Mouse (Mus musculus): ENCODE measurements around the gene Mib2.

DNA sequence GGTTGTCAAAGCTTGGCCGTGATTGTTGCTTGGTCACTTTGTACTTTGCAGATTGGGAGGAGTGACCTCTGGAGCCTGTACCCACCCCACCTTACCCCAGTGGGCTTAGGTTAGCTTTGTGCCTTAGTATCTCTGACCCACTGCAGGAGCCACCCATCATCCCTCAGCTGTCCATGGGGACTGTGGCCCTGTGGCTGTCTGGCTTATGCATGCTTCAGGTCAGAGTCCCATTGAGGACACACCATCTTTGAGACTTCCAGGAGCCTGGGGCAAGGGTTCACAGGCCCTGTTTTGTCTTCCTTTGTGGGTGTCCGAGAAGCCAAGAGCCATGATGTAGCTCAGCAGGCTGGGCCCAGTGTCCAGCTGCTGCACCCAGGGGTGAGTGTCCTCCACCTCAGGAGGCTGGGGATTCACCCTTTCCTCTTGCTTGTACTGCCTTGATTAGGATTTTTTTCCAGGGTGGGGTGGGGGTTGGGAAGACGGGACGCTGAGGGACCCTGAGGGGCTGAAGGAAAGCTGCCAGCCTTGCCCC lies 26.6 kb upstream of the Mib2 start:
- TF ChIP-seq EP300 (IDR thresholded peaks at IDR 0.05; ENCODE audit: low read length), result no peak
- TF ChIP-seq CTCF (conservative IDR thresholded peaks at IDR 0.05 in 1 of 2, IDR thresholded peaks at IDR 0.05 in 1 of 2; ENCODE audit: low read depth in 2 of 2, low read length in 2 of 2), result no peak
- no peak for TF ChIP-seq NELFE (IDR thresholded peaks at IDR 0.05; ENCODE audit: low read depth, low read length)
- TF ChIP-seq MAX (IDR thresholded peaks at IDR 0.05; ENCODE audit: low read length), result no peak
- no peak for TF ChIP-seq MXI1 (IDR thresholded peaks at IDR 0.05; ENCODE audit: low read depth, low read length)
- TF ChIP-seq POLR2AphosphoS2 (IDR thresholded peaks at IDR 0.05; ENCODE audit: low read depth, low read length), result no peak
- no peak for TF ChIP-seq TCF12 (IDR thresholded peaks at IDR 0.05; ENCODE audit: low read depth, low read length)

Data from CH12.LX (cell line).